Mouse (Mus musculus): ENCODE results near the gene Rxra. TPM values are rescaled to one million over a fixed set of nuclear protein-coding genes. Genes with fewer than 3 reads are reported as not detected.

Gene Rxra
- total RNA-seq, 2 experiments from 2014 or later, result 70.1 to 81.3 TPM

DNA sequence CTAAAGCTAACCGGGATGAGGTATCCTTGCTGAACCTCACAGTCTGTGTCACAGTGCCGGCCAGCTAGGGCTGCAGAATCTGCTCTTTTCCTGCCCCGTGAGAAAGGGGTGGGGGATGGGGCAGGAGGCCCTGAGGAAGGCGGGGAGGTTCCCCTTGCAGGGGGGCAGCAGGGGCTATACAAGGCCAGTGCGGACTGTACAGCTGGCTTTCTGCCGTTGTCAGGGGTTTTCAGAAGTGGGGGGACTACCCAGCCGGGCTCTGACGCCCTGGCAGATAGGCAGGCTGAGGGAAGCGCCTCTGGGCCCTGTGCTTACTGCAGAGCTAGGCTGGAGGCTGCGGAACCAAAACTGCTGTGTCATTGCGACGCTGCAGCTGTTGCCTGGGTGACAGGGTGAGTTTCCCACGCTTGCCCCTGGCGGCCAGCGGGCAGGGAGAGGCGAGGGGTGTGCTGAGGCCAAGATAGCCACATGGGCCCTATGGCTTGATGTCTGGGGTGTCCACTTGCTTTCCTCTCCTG is 63.9 kb downstream of the Rxra start:
- DNase-seq, result peak; percentile 88

DNA sequence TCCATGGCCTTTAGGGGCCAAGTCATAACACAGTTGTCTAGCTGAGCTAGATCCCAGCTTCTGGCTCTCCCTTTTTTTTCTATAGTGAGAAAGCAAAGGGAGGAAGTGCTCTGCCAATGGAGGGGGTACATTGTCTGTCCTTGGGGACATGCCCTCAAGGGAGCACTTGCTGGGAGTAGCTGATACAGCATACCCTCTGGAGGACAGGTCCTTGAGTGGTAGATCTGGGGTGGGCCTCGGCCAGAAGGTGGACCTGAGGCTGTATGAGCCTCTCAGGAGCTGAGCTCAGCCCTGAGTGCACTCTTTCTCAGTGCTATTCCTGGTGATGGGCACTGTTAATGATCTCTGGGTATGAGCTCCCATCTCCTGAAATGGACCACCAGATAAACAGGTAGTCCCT is 66.9 kb downstream of the Rxra start:
- no peak for DNase-seq

DNA sequence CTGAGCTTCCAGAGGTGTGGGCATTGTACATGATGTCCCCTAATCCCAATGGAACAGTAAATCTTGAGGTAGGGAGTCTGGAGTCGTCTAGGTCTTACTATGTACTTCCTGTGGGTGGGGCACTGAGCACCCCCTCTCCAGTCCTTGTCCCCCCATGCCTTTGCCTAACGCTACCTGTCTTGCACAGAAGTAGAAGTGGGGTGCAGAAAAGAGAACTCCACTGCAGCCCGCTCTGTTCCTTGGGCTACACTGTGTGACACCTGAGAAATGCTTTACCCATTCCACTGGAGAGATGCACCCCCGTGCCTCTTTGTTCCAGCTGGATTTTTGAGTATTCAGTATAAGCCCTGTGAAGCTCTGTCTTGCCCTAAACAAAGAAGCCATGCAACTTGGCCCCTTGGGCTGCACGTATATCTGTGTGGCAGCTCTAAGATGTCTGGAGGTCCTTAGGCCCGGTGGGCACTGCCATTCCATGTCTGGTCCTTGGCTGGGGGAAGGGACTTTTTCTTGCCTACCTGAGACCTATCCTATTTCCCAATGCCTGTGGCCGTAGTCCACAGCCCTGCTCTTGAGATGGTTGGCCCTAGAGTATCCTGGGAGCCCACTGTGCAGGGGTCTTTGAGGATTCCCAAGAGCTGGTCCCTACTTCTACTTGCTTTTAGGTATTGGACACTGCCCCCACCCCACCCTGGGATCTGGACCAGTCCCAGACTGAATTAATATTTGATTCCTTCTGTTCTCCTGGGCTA is 67.8 kb downstream of the Rxra start:
- no peak for DNase-seq

DNA sequence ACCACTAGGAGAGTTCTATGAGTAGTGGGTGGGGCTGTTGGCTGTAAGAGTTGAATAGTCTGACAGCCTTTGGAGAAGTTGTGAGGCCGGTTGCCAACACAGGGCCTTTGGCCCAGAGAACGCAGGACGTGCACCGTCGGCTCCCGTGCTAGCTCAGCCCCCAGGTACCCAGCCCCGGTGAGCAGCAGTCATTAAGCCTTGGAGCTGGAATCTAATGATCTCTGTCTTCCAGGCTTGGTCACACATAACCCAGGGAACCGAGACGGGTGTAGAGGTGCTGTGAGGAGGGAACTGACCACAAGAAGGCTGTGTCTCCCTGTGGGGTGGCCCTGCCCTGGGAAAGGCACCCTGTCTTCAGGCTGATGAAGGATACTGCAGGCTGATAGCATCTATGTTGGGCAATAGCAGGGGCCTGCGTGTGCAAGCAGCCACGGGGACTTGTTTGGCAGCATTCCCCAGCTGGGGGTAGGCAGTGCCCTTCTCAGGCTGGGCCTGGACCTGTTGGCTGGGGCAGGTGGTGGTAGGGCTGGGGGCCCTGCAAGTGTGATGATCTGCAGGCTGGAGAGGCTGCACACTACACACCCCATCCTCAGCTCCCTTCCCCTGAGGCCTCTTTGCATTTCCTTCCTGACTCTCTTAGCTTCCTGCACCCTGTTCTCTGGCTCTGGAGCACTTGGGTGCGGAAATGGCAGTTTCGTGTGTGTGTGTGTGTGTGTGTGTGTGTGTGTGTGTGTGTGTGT is 68.5 kb downstream of the Rxra start:
- DNase-seq, result no peak

DNA sequence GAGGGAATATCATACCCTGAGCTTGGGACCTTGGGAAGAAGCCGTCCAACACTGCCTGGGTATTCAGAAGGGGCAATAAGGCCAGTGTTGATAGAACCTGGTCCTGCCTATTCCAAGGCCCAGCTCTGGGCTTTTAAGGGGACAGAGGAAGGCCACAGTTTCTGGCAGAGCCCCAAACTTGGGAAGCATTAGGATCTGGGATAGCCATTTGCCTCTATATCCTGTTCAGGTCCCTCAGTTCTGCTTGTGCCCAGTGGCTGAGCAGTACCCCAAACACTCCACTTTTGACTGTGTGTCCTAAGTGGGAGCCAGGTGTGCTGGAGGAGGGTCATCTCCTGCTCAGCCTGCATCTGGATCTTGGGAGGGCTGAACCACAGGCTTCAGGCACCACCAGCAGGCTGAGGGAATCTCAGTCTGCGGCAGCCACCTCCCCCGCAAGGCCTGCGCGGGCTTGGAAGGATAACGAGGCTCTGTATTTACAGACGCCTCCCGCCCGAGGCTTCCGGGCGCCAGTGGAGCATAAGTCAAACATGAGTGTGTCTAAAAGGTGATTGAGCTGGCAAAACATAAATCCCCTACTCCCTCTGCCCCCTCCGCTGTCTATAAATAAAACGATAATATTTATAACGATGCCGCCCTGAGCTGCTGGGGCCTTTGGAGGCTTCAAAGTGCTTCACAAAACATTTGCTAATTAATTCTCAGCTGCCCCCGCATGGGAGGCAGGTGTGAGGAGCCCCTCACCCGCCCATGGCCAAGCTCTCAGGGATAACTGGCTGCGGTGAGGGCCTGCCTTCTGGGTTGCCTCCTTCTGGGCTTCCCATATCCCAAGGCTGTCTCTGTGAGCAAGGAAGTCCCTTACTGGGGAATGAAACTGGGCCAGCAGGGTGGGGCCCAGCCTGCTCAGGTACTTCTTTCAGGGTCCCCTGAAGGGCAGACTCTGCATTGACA is 69.7 kb downstream of the Rxra start:
- peak; percentile 46 for DNase-seq

DNA sequence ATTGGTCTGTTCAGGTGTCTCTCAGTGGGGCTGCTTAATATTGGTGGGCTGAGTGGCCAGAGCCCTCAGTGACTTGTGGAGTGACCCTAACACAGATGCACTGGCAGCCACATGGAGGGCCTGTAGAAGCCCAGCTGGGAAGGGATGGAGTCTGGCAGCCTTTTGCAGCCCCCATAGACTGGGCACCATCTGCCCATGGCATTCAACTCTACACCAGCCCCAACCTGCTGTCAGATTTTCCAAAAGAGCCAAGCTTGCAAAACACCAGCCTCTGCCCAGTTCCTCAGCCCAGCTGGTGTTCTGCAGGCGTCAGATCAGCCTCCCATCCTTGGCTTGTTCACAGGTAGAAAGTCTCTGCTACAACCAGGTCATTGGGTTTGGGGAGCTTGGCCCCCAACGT is 70.6 kb downstream of the Rxra start:
- no peak for DNase-seq

DNA sequence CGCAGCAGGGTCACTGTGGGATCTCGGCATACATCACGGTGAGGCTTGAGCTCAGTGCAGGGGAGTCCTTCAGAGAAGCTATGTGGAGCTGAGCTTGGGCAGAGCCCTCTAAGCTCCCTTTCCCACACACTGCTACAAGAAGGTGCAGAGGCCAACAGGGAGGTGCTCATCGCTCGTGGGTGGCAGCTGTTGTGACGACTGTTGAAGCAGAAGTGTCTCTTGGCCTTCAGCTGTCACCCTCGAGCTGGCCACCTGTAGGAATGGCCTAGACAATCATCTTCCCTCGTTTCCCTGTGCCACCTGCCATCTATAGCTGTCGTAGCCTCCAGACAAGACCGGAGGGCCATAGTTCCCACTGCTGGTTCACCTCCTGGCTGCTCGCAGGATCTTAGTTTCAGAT is 72.7 kb downstream of the Rxra start:
- DNase-seq, result no peak

DNA sequence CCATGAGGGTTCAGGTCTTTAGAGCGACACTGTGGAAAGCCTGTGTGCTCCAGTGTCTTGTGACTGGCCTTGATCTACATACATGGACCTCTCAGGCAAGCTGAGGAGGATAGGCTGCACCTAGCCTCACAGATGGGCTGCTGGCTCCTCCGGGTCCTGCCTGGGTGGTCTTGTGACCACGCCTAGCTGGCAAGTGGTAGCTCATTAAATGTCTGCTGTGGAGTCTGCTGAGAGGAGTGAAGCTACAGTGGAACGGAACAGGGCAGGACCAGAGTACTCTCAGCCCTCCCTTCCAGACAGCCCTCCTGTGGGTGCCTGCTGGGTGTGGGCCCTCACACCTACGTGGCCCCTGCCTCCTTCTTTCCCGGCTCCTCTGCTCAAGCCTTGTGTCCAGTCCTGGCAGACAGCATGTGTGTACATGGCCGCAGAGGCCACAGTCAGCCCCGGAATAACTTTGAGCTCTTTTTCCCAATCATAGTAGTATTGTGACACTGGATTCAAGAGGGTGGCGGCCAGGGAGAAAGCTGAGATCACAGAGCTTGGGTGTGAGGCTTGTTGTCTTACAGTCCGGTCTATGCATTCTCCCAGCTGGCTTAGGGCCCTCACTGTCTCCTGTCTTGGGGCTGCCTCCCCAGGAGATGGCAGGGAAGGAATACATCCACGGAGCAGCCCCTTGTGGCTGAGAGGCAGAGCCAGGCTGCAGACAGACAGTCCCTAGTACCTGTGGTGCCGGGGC is 74.3 kb downstream of the Rxra start:
- DNase-seq, result no peak

DNA sequence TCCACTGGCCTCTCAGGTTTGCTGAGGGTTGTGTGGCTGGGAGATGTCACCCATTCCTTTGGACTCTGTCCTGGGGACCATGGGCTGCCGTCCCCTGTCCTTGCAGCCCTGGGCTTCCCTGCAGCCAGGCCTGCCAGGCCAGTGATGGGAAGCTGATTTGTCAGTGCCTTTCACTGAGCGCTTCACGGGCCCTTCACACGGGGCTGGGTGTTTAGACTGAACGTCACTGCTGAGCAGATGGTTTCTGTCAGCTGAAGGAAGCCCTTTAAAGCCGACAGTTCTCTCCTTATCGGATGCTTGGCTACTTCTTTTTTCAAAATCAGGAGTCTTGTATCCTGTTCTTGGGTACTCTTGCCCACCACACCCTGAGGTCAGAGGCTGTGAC is 74.9 kb downstream of the Rxra start:
- no peak for DNase-seq

DNA sequence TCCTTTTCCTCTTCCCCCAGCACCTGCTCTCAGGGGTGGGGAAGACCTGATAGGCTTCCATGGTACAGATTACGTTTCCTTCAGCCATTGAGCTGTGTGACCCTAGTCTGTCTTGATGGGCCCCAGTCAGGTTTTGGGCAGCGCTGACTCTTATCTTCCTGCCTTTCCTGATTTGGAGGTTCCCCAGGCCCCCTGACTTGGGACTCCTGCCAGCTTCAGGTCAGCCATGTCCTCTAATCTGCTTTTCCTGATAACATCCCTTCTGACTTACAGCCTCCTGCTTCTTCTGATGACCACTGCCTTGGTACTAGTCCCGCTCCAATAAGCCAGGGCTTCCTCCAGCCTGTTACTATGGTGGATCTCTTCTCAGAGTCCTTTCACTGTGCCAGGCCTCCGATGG is 75.6 kb downstream of the Rxra start:
- DNase-seq, result no peak

DNA sequence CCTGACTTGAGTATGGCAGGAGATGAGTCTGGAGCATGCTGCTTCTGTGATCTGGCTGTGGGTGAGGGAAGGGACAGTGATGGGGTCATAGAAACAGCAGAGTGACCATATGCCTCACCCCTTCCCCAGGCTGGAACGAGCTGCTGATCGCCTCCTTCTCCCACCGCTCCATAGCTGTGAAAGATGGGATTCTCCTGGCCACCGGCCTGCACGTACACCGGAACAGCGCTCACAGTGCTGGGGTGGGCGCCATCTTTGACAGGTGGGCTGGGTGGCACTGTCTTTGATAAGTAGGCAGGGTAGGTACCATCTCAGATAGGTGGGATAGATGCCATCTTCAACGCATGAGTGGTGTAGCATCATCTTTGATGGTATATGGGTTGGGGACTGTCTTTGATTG is 77.9 kb downstream of the Rxra start:
- DNase-seq, result no peak

DNA sequence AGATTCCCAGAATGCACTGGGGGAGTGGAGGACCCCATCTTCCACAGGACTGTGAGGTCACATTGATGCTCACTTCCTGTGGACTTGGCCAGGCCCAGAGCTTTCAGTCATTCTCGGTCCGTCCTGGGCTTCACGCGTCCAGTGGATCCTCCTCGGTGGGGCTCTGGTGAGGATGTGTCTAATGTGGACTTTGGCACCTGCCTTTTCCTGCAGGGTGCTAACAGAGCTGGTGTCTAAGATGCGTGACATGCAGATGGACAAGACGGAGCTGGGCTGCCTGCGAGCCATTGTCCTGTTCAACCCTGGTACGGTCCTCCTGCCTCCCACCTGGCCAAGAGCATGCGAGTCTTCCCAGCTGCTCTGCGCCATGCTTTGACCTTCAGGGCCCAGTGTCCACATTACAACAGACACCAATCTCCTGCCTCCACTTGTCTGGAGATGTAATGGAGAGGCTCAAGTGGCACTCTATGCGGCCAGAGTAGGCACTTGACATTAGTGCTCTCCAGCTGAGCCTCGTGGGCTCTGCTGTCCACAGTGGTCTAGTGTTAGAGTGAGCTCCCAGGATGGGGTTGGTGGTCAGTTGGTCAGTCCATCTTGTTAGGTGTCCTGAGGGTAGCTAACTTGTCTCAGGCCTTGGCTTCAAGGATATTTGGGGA is 79.9 kb downstream of the Rxra start:
- no peak for DNase-seq

DNA sequence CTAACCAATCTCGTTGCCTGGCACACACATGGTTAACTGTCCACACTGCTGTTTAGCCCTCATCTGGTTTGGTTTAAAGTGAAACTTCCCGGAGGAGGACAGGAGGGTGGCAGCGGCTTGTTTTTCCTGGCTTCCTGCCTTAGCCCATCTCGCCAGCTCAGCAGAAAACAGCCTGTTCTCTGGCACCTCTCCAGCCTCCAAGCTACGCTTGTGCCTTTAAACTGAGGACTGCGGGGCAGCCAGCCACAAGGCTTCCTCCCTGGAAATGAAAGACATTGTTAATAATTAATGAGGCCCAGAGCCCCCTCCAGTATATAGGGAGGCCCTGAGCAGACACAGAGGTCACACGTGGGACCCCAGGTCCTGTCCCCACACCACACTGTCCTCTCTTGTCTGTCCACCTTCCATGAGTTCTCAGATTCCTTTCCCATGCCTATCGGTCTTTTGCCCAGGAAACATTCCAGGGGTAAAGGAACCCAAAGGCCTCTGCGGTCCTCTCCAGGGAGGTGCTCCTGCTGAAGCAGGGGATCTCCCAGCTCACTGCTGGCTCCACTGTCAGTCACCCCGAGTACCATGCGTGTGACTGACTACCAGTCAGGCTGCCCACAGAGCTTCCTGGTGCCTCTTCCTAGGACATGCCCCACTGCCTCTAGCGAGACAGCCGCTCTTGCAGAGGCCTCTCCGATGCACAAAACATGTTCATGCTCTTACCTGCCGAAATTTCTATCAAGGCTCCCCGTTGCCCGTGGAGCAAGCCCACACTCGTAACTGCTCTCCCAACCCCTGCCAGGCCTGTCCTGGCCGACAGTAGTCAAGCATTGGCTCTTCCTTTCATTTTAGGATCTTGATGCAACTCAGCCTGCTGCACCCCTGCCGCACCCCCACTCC is 82.4 kb downstream of the Rxra start:
- DNase-seq, result peak; percentile 92

DNA sequence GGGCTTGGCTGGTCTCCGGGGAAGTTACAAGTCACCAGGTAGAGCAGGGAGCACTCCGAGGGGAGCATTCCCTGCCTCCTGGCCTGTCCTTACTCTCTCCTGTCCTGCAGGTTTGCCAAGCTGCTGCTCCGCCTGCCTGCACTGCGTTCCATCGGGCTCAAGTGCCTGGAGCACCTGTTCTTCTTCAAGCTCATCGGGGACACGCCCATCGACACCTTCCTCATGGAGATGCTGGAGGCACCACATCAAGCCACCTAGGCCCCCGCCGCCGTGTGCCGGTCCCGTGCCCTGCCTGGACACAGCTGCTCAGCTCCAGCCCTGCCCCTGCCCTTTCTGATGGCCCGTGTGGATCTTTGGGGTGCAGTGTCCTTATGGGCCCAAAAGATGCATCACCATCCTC is 83.2 kb downstream of the Rxra start:
- no peak for DNase-seq

DNA sequence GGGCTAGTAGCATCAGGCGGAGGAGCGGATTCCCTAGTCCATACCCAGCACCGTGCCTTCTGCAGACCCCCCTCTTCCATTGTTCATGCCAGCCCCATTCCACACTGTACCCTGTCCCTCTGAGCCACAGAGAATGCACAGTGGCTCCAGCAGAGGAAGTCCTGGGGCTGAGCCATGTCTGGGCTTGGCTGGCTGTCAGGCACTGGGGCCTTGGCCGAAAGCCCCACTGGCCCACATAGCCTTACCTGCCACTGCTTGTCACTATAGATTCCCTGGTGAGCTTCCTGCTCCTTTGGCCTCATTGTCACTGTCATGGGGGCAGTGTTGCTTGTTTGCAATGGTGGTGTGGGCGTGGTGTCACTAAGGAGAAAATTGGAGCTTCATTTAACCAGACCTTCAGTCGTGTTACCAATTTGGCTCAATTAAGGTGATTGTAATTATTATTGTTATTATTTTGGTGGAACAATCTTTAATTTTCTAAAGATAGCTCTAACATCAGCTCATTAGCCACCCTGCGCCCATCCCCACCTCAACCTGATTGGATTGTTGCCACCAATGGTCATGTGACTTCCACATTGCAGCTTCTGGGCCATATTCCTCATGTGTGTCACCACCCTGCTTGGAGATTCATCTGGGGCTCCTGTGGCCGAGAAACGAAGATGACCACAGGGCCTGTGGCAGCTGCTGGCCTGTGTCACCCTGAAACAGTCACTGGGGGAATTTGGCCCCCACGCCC is 85.2 kb downstream of the Rxra start:
- peak; percentile 35 for DNase-seq

DNA sequence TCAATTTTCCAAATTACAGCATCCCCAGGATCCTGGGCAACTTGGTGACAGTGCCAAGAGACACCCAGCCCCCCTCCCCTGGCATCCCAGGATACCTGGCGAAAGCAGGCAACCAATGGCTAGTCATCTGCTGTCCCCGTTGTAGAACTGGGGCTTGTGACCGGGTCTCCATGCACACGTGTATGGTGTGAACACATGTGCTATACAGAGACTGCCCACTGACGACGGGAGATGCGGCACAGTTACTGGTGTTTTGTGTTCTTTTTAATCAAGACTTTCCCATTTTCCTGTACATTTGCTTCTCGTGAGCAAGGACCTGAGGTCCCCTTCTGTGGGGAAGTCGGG is 85.7 kb downstream of the Rxra start:
- no peak for DNase-seq

DNA sequence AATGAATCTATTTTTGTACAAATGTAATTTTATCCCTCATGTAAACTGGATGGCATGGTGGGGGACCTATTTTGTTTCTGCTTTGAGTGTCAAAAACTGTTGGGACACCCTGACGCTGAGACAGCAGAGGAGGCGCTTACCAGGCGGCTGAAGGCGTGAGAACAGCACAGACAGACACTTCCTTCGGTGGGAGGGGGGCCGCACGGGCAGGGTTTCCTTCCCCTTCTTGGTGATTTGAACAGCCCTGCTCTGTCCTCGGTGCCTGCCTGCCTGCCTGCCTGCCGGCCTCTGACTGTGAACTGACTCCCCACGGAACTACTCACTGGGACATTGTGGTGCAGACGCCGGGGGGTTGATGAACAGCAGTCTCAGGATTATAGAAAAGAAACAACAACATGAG is 86.3 kb downstream of the Rxra start:
- peak; percentile 42 for DNase-seq

DNA sequence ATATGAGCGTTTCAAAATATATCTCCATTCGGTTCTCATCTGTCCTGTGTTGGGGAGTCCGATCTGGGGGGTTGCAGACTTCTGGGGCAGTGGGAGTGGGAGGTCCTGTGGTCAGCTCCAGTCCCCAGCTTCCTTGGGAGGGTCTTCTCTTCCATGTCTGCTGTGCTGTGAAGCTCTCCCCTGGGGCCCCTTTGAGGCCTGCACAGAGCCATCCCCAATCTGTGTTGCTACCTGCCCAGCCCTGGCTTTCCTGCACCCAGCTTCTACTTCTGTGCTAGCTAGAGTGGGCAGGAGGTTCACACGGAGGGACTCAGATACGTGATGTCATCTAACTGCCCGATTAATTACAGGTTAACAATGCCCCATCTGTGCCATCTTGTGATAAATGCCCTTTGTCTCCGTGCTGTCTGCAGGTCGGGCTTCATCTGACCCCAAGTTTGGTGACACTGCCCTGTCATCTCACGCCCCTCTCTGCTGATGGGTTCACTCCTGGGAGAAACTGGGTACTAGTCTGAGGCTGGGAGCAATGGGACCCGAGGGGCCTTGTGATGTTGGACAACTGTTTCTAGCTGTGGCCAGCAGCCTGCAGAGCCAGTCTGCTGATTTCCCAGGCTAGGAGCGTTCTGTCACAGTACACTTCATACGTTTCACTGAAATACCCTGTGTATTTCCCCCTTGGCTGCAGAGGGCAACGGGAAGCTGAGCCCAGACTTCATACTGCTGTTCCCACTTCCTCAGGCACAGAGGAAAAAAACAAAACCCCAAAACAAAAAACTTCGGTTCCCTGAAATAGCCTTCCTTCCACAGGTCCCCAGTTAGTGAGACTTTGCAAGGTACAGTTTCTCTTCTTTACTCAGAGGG is 86.9 kb downstream of the Rxra start:
- DNase-seq, result no peak

Data from gastrocnemius, postnatal 25 days (tissue).